Mouse (Mus musculus) thymus, adult 2 months (tissue): ENCODE results near the gene Cdca5. TPM values are rescaled to one million over a fixed set of nuclear protein-coding genes. Genes with fewer than 3 reads are reported as not detected.
A peak's percentile ranks its signal among the peaks of the same experiment; 100 is the strongest.

ENCODE experiments used
- DNase-seq: peaks from one replicate; pipeline ENCODE4 v3.0.0; 2021
- H3K27ac ChIP-seq: fragments of 200-500 bp; 2 replicates; pipeline ENCODE4 v1.5.1; 2012; ENCODE audit warnings: low read length, control low read depth; ENCODE audit not compliant: control insufficient read depth, insufficient read depth
- H3K27me3 ChIP-seq: fragments of 200-500 bp; 2 replicates; pipeline ENCODE4 v1.6.1; 2012; ENCODE audit warnings: mild to moderate bottlenecking, low read length, moderate library complexity, mixed read lengths; ENCODE audit not compliant: control insufficient read depth, insufficient read depth
- H3K36me3 ChIP-seq: fragments of 200-500 bp; 2 replicates; pipeline ENCODE4 v1.6.1; 2012; ENCODE audit warnings: mild to moderate bottlenecking, low read length, moderate library complexity; ENCODE audit not compliant: control insufficient read depth, insufficient read depth
- H3K4me1 ChIP-seq: fragments of 200-500 bp; replicated peaks from 2 replicates; pipeline ENCODE4 v1.6.1; 2012; ENCODE audit warnings: low read length; ENCODE audit not compliant: control insufficient read depth, insufficient read depth
- H3K4me3 ChIP-seq: fragments of 200-500 bp; 2 replicates; pipeline ENCODE4 v1.5.1; 2012; ENCODE audit warnings: mild to moderate bottlenecking, low read length, control low read depth, moderate library complexity; ENCODE audit not compliant: control insufficient read depth, insufficient read depth
- CTCF ChIP-seq: fragments of 200-500 bp; IDR thresholded peaks from 2 replicates; pipeline ENCODE4 v1.5.1; 2012; ENCODE audit warnings: mild to moderate bottlenecking, control low read depth, low read length, moderate library complexity, borderline replicate concordance; ENCODE audit not compliant: control insufficient read depth, poor library complexity, insufficient read depth; ENCODE audit errors: extremely low read depth
- POLR2A ChIP-seq: fragments of 200-500 bp; IDR thresholded peaks from 2 replicates; pipeline ENCODE4 v1.6.1; 2012; ENCODE audit warnings: mild to moderate bottlenecking, low read length, control low read depth, moderate library complexity; ENCODE audit not compliant: control insufficient read depth, poor library complexity, insufficient read depth; ENCODE audit errors: extremely low read depth
- WGBS: fragments of 180-500 bp; shearing (Covaris S2); methylation state at CpG from one replicate; pipeline ENCODE4 v1.1.7; 2018; 5-methylcytosine and 5-hydroxymethylcytosine counted together
- polyA plus RNA-seq: library from polyadenylated mRNA; depleted of rRNA; stranded (reverse); fragments of >200 nt; gene quantifications from 2 replicates; pipeline ENCODE4 v1.2.3, GENCODE M21; 2012

Gene Cdca5
- polyA plus RNA-seq, 1 experiment, result 22.1 TPM

GRCm38 (mm10) chr19:6102169-6102853, 17.5 kb downstream of the Cdca5 start:
- TF ChIP-seq POLR2A (no peak), CTCF (no peak)
- no peak overlapping the region for H3K4me3 ChIP-seq

GRCm38 (mm10) chr19:6104476-6104875, 19.7 kb downstream of the Cdca5 start:
- Histone ChIP-seq H3K4me1 (no peaks in the 10 kb centered on the region), H3K27me3 (no peaks in the 10 kb centered on the region), H3K4me3 (no peak overlapping the region), H3K36me3 (no peaks in the 10 kb centered on the region), H3K27ac (no peak overlapping the region)
- no peak for TF ChIP-seq POLR2A
- TF ChIP-seq CTCF, result no peak
- 95% methylated on average over 4 of the region's 4 CpGs for WGBS
- DNase-seq, result no peak

More at GRCm38 (mm10) chr19:6102169-6102853, 17.5 kb downstream of the Cdca5 start:
- WGBS, result 75% methylated on average over 6 of the region's 6 CpGs
- Histone ChIP-seq H3K4me1 (no peaks in the 10 kb centered on the region), H3K36me3 (no peaks in the 10 kb centered on the region), H3K27ac (no peak overlapping the region), H3K27me3 (no peaks in the 10 kb centered on the region)
- no peak for DNase-seq

GRCm38 (mm10) chr19:6105586-6105985, 20.8 kb downstream of the Cdca5 start, which contains the start of gene Naaladl1:
Naaladl1 (plus strand) TSS chr19:6105782.
- 98% methylated on average over 7 of the region's 7 CpGs for WGBS
- no peaks in the 10 kb centered on the region for H3K4me1 ChIP-seq
- H3K4me3 ChIP-seq, result no peak within 1 kb of the TSS
- H3K36me3 ChIP-seq, result no peaks in the 10 kb centered on the region
- no peak for DNase-seq
- no peaks in the 10 kb centered on the region for H3K27me3 ChIP-seq
- TF ChIP-seq CTCF (no peak), POLR2A (no peak)
- H3K27ac ChIP-seq, result no peak within 1 kb of the TSS

GRCm38 (mm10) chr19:6113116-6113515, 28.3 kb downstream of the Cdca5 start:
- Histone ChIP-seq H3K4me3 (no peak overlapping the region), H3K36me3 (no peaks in the 10 kb centered on the region; the same call in 1 of the 2 replicates), H3K27me3 (no peaks in the 10 kb centered on the region), H3K27ac (no peak overlapping the region), H3K4me1 (peaks cover 8% of the 10 kb centered on the region; the same call in 1 of the 2 replicates)
- 91% methylated on average over 6 of the region's 6 CpGs for WGBS
- no peak for DNase-seq
- TF ChIP-seq CTCF (no peak), POLR2A (no peak)

GRCm38 (mm10) chr19:6116113-6116850, 31.5 kb downstream of the Cdca5 start:
- peaks cover 8% of the 10 kb centered on the region; the same call in 1 of the 2 replicates for H3K4me1 ChIP-seq
- no peaks in the 10 kb centered on the region for H3K27me3 ChIP-seq
- no peak overlapping the region for H3K27ac ChIP-seq
- no peak for TF ChIP-seq POLR2A
- TF ChIP-seq CTCF, result no peak
- H3K4me3 ChIP-seq, result no peak overlapping the region
- WGBS, result 87% methylated on average over 15 of the region's 15 CpGs
- no peak for DNase-seq
- no peaks in the 10 kb centered on the region; the same call in 1 of the 2 replicates for H3K36me3 ChIP-seq

- Histone ChIP-seq H3K4me3 (peak overlapping the region; percentile 66), H3K27me3 (no peaks in the 10 kb centered on the region), H3K27ac (no peak overlapping the region), H3K36me3 (no peaks in the 10 kb centered on the region; the same call in 1 of the 2 replicates), H3K4me1 (peaks cover 8% of the 10 kb centered on the region; the same call in 1 of the 2 replicates)
- DNase-seq, result no peak
- TF ChIP-seq CTCF (no peak), POLR2A (no peak; the same call in 1 of the 2 replicates)
- 4% methylated on average over 32 of the region's 32 CpGs for WGBS
Measured at GRCm38 (mm10) chr19:6117346-6117985, 32.7 kb downstream of the Cdca5 start.
